Mouse (Mus musculus) lung, postnatal 4 days (tissue): Measurements from ENCODE around the gene Olfr1209.

Experiments used
- DNase-seq, 2 experiments: peaks; one replicate each; pipeline ENCODE4 v3.0.0; 2021

The Olfr1209 gene

DNA sequence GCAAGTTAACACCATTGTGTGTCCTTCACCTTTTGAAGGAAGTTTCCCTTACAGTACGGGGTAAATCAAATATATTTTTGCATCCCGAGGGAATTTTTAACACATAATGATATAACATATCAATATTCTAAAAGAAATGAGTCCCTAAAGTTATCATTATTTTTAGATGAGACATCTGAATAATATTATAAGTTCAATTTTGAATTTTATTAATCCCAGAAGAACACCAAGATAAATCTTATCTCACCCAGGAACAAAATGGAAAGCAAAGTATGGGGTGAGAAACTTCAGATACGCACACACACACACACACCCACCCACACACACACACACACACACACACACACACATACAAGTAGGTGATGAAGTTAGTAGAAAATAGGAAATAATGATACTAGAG, at the start of gene Olfr1209:
TSS of gene Olfr1209 (minus strand) at position 101 of the 400 bp plus-strand sequence.
- no peak for DNase-seq

DNA sequence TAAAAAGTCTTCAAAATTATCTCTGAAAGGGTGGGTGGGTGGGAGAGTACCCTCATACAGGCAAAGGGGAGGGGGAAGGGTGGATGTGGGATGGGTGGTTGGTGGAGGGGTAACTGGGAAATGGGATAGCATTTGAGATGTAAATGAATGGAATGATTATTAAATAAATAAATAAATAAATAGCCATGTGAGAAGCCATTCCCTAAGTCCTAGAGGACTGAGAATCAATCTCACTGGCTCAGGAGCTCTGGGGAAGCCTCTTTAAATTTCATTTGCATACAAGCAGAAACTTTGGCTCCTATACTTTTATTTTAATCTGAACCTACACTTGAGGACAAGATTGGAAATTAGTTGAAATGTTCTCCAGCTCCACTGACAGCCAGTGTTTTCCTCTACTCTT, 38.7 kb upstream of the Olfr1209 start, which contains the start of gene Olfr1212:
TSS of gene Olfr1212 (plus strand) at position 301 of the 400 bp plus-strand sequence.
- DNase-seq, result no peak

DNA sequence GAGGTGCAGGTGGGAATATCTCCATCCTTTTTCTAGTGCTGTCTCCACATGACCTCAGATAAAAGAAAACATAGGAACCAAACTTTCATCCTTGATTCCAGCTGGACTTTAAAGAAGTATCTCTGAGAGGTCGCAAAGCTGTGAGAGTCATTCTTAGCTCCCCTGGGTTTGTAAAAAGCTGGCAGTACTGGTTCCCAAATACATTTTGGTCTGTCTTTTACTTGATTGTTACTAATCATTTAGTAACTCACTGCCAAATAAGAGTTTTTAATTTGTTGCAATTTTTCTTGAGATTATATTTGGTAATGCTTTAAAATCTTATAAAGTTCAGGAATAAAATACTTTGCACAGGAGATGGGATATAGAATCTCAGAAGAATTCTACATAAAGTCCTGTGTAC, 23.1 kb upstream of the Olfr1209 start, which contains the start of gene Olfr1211:
TSS of gene Olfr1211 (minus strand) at position 101 of the 400 bp plus-strand sequence.
- DNase-seq, result no peak

DNA sequence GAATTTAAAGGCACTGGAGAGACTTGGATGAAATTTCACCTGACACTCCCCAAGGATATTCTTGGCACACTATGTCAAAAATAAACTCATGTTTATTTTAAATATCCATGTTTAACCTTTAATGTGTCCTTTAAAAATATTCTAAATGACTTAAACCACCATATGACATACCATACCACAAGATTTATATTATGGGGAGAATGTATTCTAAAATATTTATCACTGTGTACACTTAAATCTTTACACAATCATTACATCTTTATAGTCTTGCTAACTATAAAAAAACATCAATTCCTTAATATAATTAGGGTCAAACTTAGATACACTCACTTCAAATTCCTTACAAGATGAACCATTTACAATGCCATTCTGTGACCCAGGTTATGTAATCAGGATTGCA, 12.7 kb downstream of the Olfr1209 start, which contains the start of gene Olfr1208:
TSS of gene Olfr1208 (minus strand) at position 101 of the 400 bp plus-strand sequence.
- DNase-seq, result no peak

DNA sequence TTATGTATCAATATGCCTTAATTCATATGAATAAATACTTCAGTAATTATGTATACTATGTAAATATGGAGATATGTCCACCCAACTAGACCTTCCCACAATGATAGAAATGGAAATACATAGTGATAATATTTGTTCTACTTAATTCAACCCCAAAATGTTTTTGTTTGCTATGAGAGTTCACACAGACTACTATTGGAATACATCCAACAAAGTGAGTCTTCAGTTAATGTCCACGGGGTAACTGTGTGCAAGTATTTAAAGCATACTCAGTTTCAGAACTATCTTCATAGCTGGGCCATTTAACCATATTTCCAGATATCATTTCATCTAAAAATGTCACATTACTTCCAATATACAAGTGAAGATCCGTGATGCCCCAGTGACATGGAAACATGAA, 52.0 kb downstream of the Olfr1209 start, which contains the start of gene Olfr1206:
TSS of gene Olfr1206 (plus strand) at position 301 of the 400 bp plus-strand sequence.
- DNase-seq, result no peak
